Mouse (Mus musculus) heart, embryonic 13.5 days (tissue): Measurements from ENCODE around the gene Bak1. TPM values are rescaled to one million over a fixed set of nuclear protein-coding genes. Genes with fewer than 3 reads are reported as not detected.

Experiments
- ATAC-seq: fragments of 200-750 bp; cut with Nextera tagmentation; 2 replicates; pipeline ENCODE4 v1.8.0; 2017; ENCODE audit warnings: moderate TSS enrichment; ENCODE audit not compliant: insufficient number of reproducible peaks, low FRiP score, low TSS enrichment; ENCODE audit errors: extremely low read depth
- H3K27ac ChIP-seq: fragments of 300-500 bp; sonication (generic); replicated peaks from 2 replicates; pipeline ENCODE4 v1.5.1; 2015; ENCODE audit warnings: moderate library complexity, mild to moderate bottlenecking, inconsistent platforms
- H3K27me3 ChIP-seq: fragments of 300-500 bp; sonication (generic); replicated peaks from 2 replicates; pipeline ENCODE4 v1.6.1; 2015; ENCODE audit warnings: mild to moderate bottlenecking, inconsistent platforms
- H3K36me3 ChIP-seq: fragments of 300-500 bp; sonication (generic); 2 replicates; pipeline ENCODE4 v1.6.1; 2015; ENCODE audit warnings: mild to moderate bottlenecking, inconsistent platforms
- H3K4me1 ChIP-seq: fragments of 300-500 bp; sonication (generic); 2 replicates; pipeline ENCODE4 v1.6.1; 2015; ENCODE audit warnings: inconsistent platforms
- H3K4me2 ChIP-seq: fragments of 300-500 bp; sonication (generic); 2 replicates; pipeline ENCODE4 v1.6.1; 2015; ENCODE audit warnings: inconsistent platforms, mild to moderate bottlenecking, moderate library complexity
- H3K4me3 ChIP-seq: fragments of 300-500 bp; sonication (generic); 2 replicates; pipeline ENCODE4 v1.5.1; 2015; ENCODE audit warnings: moderate library complexity, mild to moderate bottlenecking, inconsistent platforms
- H3K9ac ChIP-seq: fragments of 300-500 bp; sonication (generic); 2 replicates; pipeline ENCODE4 v1.6.1; 2015; ENCODE audit warnings: inconsistent platforms, mild to moderate bottlenecking, moderate library complexity
- H3K9me3 ChIP-seq: fragments of 300-500 bp; sonication (generic); 2 replicates; pipeline ENCODE4 v1.6.1; 2016; ENCODE audit warnings: inconsistent platforms
- WGBS: fragments of 180-500 bp; shearing (Covaris S2); methylation state at CpG from one replicate; pipeline ENCODE4 v1.1.7; 2015; ENCODE audit warnings: mixed read lengths; 5-methylcytosine and 5-hydroxymethylcytosine counted together
- polyA plus RNA-seq: library from polyadenylated mRNA; unstranded; fragments of >200 nt; fragmentation: Nextera tagmentation; extraction: Ambion mirVana; gene quantifications from 2 replicates; pipeline ENCODE4 v1.2.1, GENCODE M21; 2015

The Bak1 gene
- polyA plus RNA-seq, 1 experiment from 2014 or later = 5.3 TPM

DNA sequence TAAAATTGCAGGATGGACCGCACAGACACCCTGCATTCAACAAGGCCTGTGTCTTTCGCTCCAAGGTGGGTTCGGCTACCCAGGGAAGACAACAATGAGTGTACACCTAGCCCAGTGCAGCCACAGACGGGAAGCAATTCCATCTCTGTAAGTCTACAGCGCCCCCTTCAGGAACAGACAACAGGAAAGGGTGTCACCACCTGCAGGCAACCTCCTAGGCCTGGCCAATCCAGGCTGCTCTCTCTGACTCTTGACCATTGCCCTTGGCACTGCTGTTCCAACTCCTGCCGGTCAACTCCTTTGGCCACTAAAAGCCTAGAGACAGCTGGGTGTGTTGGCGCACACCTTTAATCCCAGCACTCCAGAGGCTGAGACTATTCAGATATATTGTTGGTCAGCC is 27.7 kb downstream of the Bak1 start:
- no peak overlapping the region for H3K9ac ChIP-seq
- H3K27ac ChIP-seq = no peak overlapping the region
- ATAC-seq = no peak
- no peaks in the 10 kb centered on the region for H3K36me3 ChIP-seq
- H3K4me3 ChIP-seq = no peak overlapping the region
- 70% methylated on average over 7 of the region's 7 CpGs for WGBS
- H3K4me1 ChIP-seq = peaks cover 7% of the 10 kb centered on the region
- H3K27me3 ChIP-seq = peaks cover 15% of the 10 kb centered on the region; the same call in 1 of the 2 replicates
- H3K9me3 ChIP-seq = no peaks in the 10 kb centered on the region
- H3K4me2 ChIP-seq = no peak overlapping the region

DNA sequence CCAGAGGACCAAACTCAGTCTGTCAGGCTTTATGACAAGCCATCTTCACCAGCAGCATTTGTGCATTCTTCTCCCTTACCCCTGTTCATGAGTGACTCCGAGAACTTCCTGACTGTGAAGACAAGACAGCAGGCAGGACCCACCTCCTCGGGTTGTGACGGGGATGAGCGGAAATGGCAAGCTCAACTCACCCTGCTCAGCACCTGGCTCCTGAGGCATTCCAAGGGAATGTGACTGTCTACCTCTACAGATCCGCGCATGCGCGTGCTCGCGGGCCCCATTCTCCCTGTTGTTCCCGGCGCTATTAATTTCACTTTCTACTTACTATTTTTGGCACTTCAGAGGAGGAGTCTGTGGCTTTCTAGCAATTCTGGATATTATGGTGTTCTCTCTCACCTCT is 28.8 kb downstream of the Bak1 start:
- 0 out of 2 replicates have a peak overlapping the region, but pooled peaks have one; percentile 58 for H3K9ac ChIP-seq
- no peaks in the 10 kb centered on the region for H3K36me3 ChIP-seq
- no peak for ATAC-seq
- H3K4me3 ChIP-seq = no peak overlapping the region
- peak overlapping the region; percentile 30 for H3K4me2 ChIP-seq
- H3K27ac ChIP-seq = no peak overlapping the region
- peaks cover 12% of the 10 kb centered on the region; the same call in 1 of the 2 replicates for H3K27me3 ChIP-seq
- H3K4me1 ChIP-seq = peaks cover 18% of the 10 kb centered on the region
- no peaks in the 10 kb centered on the region for H3K9me3 ChIP-seq
- WGBS = 69% methylated on average over 12 of the region's 12 CpGs

DNA sequence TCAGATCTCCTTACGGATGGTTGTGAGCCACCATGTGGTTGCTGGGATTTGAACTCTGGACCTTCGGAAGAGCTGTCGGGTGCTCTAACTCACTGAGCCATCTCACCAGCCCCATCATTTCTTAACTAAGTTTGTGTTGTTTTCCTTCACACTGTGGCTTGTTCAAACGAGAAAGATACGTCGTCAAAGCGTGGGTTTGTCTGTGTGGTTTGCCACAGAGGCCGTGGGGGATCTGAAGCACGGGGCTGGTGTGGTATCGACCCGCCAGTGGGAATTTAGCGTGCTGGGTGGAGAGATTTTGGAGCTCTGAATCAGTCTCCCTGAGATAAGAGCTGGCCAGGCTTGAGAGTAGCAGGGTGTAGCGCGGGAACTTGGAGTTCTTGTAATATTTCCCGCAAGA is 30.5 kb downstream of the Bak1 start:
- 58% methylated on average over 15 of the region's 15 CpGs for WGBS
- H3K4me2 ChIP-seq = no peak overlapping the region
- H3K9ac ChIP-seq = no peak overlapping the region
- no peak overlapping the region for H3K4me3 ChIP-seq
- H3K36me3 ChIP-seq = no peaks in the 10 kb centered on the region
- ATAC-seq = no peak
- H3K9me3 ChIP-seq = no peaks in the 10 kb centered on the region
- peaks cover 27% of the 10 kb centered on the region for H3K4me1 ChIP-seq
- H3K27me3 ChIP-seq = no peaks in the 10 kb centered on the region
- H3K27ac ChIP-seq = no peak overlapping the region

DNA sequence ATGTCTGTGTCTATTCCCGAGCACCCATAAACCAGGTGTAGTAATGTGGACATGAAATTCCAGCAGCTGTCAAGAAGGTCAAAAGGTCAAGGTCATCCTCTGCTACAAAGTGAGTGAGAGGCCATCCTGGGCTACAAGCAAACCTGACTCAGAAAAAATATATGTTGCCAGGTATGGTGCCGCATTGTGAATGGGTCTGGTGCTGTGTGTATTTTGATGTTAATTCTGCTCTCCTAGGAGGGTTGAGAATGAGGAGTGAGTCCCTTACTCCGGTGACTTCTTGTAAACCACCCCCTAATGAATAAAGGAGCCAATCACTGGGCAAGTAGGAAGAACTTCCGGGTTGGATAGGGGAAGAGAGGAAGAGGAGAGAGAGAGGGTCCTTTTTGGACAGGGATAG is 31.1 kb downstream of the Bak1 start:
- Histone ChIP-seq H3K9ac (no peak overlapping the region), H3K4me2 (no peak overlapping the region), H3K27me3 (no peaks in the 10 kb centered on the region), H3K4me1 (peaks cover 27% of the 10 kb centered on the region), H3K36me3 (no peaks in the 10 kb centered on the region), H3K4me3 (no peak overlapping the region), H3K27ac (no peak overlapping the region), H3K9me3 (no peaks in the 10 kb centered on the region)
- WGBS = 68% methylated on average over 4 of the region's 4 CpGs
- no peak for ATAC-seq

DNA sequence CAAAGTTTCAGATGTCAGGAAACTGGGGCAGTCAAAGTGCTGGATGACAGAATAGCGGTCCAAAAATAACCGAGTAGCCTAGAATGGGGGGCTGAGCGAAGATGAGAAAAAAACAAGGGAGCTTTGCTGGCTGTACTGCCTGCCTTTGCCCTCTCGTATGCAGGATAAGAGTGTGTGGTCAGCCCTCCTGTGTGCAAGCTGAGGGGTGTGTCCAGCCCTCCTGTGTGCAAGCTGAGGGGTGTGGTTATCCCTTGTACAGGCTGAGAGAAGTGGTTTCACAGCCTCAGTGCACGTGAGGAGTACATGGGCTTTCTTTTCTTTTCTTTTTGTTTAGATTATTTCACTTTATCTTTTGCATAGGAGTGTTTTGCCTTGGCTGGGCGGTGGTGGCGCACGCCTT is 33.2 kb downstream of the Bak1 start:
- no peaks in the 10 kb centered on the region for H3K27me3 ChIP-seq
- no peak overlapping the region for H3K4me2 ChIP-seq
- H3K27ac ChIP-seq = peak overlapping the region; percentile 67; the same call in 1 of the 2 replicates
- no peak overlapping the region for H3K4me3 ChIP-seq
- no peak for ATAC-seq
- H3K4me1 ChIP-seq = peaks cover 28% of the 10 kb centered on the region
- no peaks in the 10 kb centered on the region for H3K36me3 ChIP-seq
- no peak overlapping the region for H3K9ac ChIP-seq
- H3K9me3 ChIP-seq = no peaks in the 10 kb centered on the region
- WGBS = 53% methylated on average over 8 of the region's 8 CpGs

DNA sequence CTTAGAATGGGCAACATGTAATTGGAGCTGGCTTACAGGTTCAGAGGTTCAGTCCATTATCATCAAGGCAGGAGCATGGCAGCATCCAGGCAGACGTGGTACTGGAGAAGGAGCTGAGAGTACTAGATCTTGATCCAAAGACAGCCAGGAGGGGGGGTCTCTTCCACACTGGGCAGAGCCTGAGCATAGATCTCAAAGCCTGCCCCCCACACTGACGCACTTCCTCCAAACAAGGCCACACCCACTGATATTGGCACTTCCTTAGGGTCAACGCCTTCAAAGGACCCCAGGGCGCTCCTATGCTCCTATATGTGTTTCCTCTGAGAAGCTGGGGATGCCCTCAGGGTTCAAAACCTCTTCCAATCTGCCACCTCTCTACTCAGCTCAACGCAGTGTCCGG is 33.8 kb downstream of the Bak1 start:
- no peaks in the 10 kb centered on the region for H3K27me3 ChIP-seq
- H3K4me3 ChIP-seq = no peak overlapping the region
- no peaks in the 10 kb centered on the region for H3K9me3 ChIP-seq
- WGBS = 68% methylated on average over 6 of the region's 6 CpGs
- peaks cover 32% of the 10 kb centered on the region for H3K4me1 ChIP-seq
- peak overlapping the region; percentile 67 for H3K27ac ChIP-seq
- H3K4me2 ChIP-seq = no peak overlapping the region
- no peak overlapping the region for H3K9ac ChIP-seq
- H3K36me3 ChIP-seq = no peaks in the 10 kb centered on the region
- ATAC-seq = no peak

DNA sequence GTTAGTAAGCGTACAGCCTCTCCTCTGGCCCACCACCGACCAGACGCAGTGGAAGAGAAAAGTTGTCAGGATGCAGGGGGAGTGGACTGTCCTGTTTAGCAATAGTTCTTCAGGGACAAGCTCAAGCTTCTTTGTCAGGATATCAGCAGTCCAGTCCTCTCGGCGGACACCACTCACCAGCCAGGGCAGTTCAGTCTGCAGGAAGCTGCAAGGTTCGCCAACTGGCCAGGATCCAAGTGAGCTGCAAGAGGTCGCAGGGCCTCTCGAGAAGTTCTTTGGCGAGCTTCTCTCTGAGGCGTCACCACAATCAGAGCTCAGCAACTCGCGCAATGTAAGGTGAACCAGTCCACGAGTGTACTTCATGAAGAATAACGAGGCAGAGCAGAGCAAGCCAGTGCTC is 34.4 kb downstream of the Bak1 start:
- Histone ChIP-seq H3K4me3 (no peak overlapping the region), H3K36me3 (no peaks in the 10 kb centered on the region), H3K27me3 (no peaks in the 10 kb centered on the region), H3K4me2 (no peak overlapping the region), H3K9ac (no peak overlapping the region), H3K9me3 (no peaks in the 10 kb centered on the region), H3K4me1 (peaks cover 32% of the 10 kb centered on the region), H3K27ac (peak overlapping the region; percentile 67)
- 48% methylated on average over 14 of the region's 14 CpGs for WGBS
- ATAC-seq = no peak

DNA sequence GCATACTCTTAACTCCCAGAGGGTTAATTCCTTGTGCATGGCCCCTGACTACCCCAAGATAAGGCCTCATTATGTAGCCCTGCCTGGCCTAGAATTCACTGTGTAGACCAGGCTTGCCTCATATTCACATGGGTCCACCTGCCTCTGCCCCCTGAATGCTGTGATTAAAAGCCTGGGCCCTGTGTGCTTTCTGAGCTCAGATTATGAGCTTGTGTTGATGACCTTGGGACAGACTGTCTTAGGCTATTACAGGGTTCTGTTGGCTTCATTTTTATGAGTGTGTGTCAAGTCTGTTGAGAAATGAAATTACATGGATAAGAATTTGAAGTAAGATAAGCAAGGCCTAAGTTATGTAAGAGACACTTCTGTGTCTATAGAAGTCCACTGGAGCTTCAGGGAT is 38.3 kb downstream of the Bak1 start:
- no peaks in the 10 kb centered on the region for H3K36me3 ChIP-seq
- H3K9me3 ChIP-seq = no peaks in the 10 kb centered on the region
- H3K4me2 ChIP-seq = no peak overlapping the region
- peaks cover 22% of the 10 kb centered on the region for H3K4me1 ChIP-seq
- H3K27me3 ChIP-seq = no peaks in the 10 kb centered on the region
- no peak for ATAC-seq
- no peak overlapping the region for H3K9ac ChIP-seq
- no peak overlapping the region for H3K27ac ChIP-seq
- no peak overlapping the region for H3K4me3 ChIP-seq

DNA sequence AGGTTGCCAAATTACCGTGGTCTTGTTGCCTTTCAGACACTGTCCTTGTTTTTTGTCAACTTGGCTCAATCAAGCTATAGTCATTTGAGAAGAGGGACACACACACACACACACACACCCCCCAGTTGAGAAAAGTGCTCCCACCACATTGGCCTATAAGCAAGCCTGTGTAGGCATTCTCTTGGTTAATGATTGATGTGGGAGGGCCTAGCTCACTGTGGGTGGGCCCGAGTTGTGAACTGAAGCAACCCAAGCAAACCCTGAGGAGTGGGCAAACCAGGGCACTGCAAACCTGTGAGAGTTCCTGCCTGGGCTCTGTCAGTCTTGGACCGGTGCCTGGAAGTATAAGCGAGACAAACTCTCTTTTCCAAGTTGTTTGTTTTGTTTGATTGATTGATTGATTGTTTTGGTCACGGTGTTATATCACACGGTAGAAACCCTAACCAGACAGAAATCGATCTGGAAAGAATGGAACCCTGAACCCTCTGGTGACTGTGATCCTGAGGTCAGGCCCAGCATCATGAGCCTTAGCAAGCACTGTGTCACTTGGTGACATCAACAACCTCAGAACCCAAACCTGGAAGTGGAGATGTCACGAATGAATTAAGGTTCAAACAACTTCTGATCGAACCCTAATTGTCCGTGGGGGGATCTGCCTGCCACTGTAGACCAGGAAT is 43.2 kb downstream of the Bak1 start:
- no peak for ATAC-seq
- H3K4me2 ChIP-seq = no peak overlapping the region
- no peak overlapping the region for H3K9ac ChIP-seq
- H3K27me3 ChIP-seq = no peaks in the 10 kb centered on the region
- no peaks in the 10 kb centered on the region for H3K9me3 ChIP-seq
- WGBS = 81% methylated on average over 10 of the region's 10 CpGs
- no peak overlapping the region for H3K4me3 ChIP-seq
- peaks cover 17% of the 10 kb centered on the region for H3K4me1 ChIP-seq
- H3K27ac ChIP-seq = no peak overlapping the region
- no peaks in the 10 kb centered on the region for H3K36me3 ChIP-seq

DNA sequence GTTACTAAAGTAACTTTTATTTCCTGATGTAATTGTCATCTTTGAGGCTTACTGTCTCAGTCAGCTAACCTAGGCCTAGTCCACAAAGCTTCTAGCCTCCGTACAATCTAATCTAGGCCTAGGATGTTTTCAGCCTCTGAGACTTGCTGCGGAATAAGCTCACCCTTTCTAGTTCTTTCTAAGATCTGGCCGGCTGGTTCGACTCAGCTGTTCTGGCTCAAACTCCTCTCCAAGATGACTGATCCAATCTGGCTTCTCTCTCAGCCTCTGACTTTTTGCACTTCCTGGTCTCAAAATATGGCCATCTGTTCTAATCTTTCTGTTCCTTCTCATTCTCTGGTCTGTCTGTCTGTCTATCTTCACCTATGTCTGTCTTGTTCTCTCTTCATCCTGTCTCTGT is 45.4 kb downstream of the Bak1 start:
- Histone ChIP-seq H3K27ac (no peak overlapping the region), H3K36me3 (peaks cover 14% of the 10 kb centered on the region), H3K4me3 (no peak overlapping the region), H3K9me3 (no peaks in the 10 kb centered on the region), H3K9ac (no peak overlapping the region), H3K4me1 (peaks cover 12% of the 10 kb centered on the region), H3K27me3 (no peaks in the 10 kb centered on the region), H3K4me2 (no peak overlapping the region)
- ATAC-seq = no peak
- WGBS = 85% methylated on average over 4 of the region's 4 CpGs

DNA sequence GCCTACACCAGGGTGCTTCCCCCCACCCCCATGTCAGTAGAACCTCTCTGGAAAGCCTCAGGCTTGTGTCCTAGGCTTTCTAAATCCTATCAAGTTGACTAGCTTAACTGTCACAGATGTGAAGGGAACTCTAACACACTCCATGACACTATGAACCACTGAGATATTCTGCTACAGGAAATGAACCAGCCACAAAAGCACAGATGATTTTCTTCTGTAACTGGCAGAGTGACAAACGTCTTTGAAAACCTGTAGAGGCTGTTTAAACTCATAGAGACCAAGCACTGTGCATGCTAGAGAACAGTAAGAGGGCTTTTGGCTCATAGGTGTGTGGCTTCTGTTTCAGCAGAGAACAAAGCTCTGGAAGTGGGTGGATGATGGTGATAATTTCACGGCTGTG is 47.8 kb downstream of the Bak1 start:
- WGBS = 59% methylated on average over 2 of the region's 2 CpGs
- no peaks in the 10 kb centered on the region for H3K9me3 ChIP-seq
- no peaks in the 10 kb centered on the region for H3K27me3 ChIP-seq
- H3K27ac ChIP-seq = peak overlapping the region; percentile 39; the same call in 1 of the 2 replicates
- H3K9ac ChIP-seq = no peak overlapping the region
- ATAC-seq = no peak
- peaks cover 37% of the 10 kb centered on the region for H3K36me3 ChIP-seq
- no peak overlapping the region for H3K4me3 ChIP-seq
- peaks cover 20% of the 10 kb centered on the region for H3K4me1 ChIP-seq
- H3K4me2 ChIP-seq = no peak overlapping the region

DNA sequence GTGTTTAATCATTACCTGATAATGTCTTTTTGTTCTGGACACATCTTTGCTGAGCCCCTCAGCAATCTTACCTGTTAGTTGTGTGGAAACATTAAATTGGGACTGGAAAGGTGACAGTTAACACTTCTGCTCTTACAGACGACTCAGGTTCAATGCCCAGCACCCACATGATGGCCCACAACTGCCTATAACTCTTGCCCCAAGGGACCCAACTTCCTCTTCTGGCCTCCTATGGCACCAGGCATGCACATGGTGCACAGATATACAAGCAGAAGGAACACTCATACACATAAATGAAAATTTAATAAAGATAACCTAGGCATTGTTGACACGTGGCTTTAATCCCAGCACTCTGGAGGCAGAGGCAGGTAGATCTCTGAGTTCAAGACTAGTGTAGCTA is 49.4 kb downstream of the Bak1 start:
- Histone ChIP-seq H3K9me3 (no peaks in the 10 kb centered on the region), H3K9ac (no peak overlapping the region), H3K4me1 (peaks cover 32% of the 10 kb centered on the region), H3K4me3 (no peak overlapping the region), H3K36me3 (peaks cover 53% of the 10 kb centered on the region), H3K4me2 (no peak overlapping the region), H3K27ac (no peak overlapping the region), H3K27me3 (no peaks in the 10 kb centered on the region)
- WGBS = 68% methylated on average over 2 of the region's 2 CpGs
- ATAC-seq = no peak
